Mouse (Mus musculus): ENCODE data around the gene Abcc3.

- TF ChIP-seq CTCF (IDR thresholded peaks at IDR 0.05; ENCODE audit: control insufficient read depth, insufficient read depth, low read length) (no peak), POLR2A (IDR thresholded peaks at IDR 0.05; ENCODE audit: borderline replicate concordance, control insufficient read depth, low read depth, low read length) (no peak)
Observed at GRCm38 (mm10) chr11:94402731-94403130, 9.9 kb upstream of the Abcc3 start.

Measured in bone marrow, adult 2 months (tissue).